Mouse (Mus musculus) neutrophil, adult 83 days (primary cell): ENCODE measurements around the gene Ubn1. TPM values are rescaled to one million over a fixed set of nuclear protein-coding genes. Genes with fewer than 3 reads are reported as not detected.

Experiments
- total RNA-seq, 2 experiments: library from RNA; stranded (reverse); gene quantifications; one replicate each; pipeline ENCODE4 v1.2.4; 2023

Ubn1 gene
- 10 to 100 TPM; 58.3 to 69.4 TPM for total RNA-seq

DNA sequence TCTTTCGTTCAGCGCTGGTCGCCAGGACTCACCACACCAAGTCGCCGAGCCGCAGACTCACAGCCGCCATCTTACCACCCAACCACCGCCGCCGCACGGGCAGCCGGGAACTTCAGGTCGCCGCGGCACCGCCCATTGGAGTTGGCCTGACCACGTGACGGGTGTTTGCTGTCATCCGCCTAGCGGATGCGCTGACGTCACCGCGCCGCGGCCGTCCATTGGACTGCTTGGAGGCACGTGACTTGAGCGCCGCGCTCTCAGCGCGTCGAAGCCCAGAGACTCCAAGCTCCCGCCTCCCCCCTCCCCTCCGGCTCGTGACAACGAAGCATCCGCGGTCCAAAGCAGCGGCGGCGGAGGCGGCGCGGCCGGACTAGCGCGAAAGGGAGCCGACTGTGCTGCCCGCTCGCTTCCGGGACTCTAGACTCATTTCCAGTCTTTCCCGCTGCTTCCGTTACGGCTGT, at the start of gene Ubn1, which contains the start of gene Glyr1:
TSS of gene Ubn1 (plus strand) at position 284 of the 461 bp plus-strand sequence.
TSS of gene Glyr1 (minus strand) at position 90 of the 461 bp plus-strand sequence.

DNA sequence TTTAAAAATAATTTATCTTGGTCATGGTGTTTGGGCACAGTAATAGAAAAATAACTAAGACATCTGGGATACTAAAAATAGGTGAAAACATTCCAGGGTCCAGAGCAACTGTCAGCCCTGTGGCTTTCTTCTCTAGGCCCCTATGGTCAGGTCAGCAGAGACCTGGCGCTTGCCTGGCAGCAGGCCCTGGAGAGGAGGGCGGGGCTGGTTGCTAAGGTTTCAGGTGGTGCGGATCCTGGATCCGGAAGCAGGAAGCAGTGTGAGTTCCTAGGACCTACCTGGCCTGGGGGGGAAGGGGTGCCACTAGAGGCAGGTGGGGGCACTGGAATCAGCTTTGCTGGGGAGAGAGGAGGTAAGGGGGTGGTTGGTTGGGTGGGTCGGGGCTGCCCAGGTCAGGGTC, 42.8 kb upstream of the Ubn1 start, which contains the start of gene Smim22:
TSS of gene Smim22 (plus strand) at position 222 of the 400 bp plus-strand sequence.

DNA sequence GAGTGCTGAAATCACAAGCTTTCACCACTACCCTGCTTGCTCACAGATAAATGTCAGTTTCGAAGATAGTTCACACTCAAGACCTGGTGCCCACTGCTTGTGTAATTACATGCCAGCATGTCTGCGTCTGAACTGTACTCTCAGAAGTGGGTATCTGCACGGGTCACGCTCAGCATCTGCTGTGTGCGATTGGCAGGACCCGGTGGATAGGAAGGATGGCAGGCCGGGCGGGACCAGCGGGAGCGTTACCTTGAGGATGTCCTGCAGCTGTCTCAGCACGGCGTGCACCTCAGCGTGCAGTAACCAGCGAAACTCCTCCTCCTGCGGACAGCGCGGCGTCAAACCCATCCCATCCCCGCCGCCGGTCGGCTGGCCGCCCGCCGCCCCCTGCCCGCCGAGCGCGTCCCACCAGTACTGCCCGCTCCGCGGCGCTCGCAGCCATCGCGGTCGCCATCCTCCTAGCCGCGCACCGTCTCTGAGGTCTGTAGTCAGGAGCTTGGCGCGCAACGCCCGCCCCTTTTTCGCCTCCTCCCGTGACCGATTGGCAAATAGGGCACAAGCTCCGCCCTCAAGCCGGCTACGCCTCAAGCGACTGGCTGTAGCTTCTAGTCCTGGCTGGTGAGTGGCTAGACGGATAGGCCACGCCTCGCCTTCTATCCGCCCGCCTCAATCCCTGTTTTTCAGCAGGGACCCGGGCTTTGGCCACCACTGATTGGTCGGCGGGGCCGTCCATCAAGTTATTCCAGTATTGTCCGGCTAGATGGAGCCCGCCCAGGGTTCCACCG, 36.6 kb upstream of the Ubn1 start, which contains the start of gene Rogdi:
TSS of gene Rogdi (minus strand) at position 500 of the 785 bp plus-strand sequence.

DNA sequence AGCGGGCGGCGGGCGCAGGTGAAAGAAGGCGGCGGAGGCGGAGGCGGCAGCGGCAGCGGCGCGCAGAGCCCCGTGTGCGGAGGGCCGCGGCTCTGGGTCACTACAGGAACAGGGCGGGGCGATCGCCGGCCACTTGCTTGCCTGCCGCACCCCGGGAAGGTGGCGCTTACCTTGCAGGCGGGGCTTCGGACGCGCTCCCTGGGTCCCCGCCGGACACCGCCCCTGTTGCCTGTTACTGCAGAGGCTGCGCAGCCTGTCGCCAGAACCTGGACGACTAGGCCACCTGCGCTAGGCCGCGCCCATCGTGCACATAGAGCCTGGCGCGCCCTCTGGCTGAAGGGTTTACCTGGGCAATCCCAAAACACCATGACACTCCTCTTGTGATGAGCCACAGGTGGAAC, 82.5 kb downstream of the Ubn1 start, which contains the start of gene Ppl:
TSS of gene Ppl (minus strand) at position 21 of the 401 bp plus-strand sequence.

Other genes with a start within 250 kb of the Ubn1 start
- gene 4930562C15Rik, start 214.6 kb upstream of the Ubn1 start, total RNA-seq, result not detected
- 10 to 100 TPM; 47.8 to 49.8 TPM for gene Ubald1, start 169.7 kb upstream of the Ubn1 start, total RNA-seq
- 10 to 100 TPM; 55.9 to 58.3 TPM for gene Mgrn1, start 163.8 kb upstream of the Ubn1 start, total RNA-seq
- 10 to 100 TPM; 27.4 to 28.9 TPM for gene Nudt16l1, start 111.3 kb upstream of the Ubn1 start, total RNA-seq
- gene Anks3, start 85.9 kb upstream of the Ubn1 start, total RNA-seq, result 10 to 100 TPM; 37.1 to 42.3 TPM
- gene Sept12, start 52.2 kb upstream of the Ubn1 start, total RNA-seq, result not detected
- gene Smim22, start 42.8 kb upstream of the Ubn1 start, total RNA-seq, result not detected
- 100 to 1,000 TPM; 243 to 295 TPM for gene Rogdi, start 36.5 kb upstream of the Ubn1 start, total RNA-seq
- 100 to 1,000 TPM; 126 to 128 TPM for gene Glyr1, start 194 bp upstream of the Ubn1 start, total RNA-seq
- gene Ppl, start 82.4 kb downstream of the Ubn1 start, total RNA-seq, result under 1 TPM; 0.18 to 0.22 TPM
- not detected for gene Sec14l5, start 97.1 kb downstream of the Ubn1 start, total RNA-seq
- gene Nagpa, start 154.0 kb downstream of the Ubn1 start, total RNA-seq, result 10 to 100 TPM; 29.1 to 35.5 TPM
- not detected for gene AU021092, start 172.2 kb downstream of the Ubn1 start, total RNA-seq
- gene Alg1, start 183.6 kb downstream of the Ubn1 start, total RNA-seq, result 10 to 100 TPM; 15.7 to 16.2 TPM
- gene Eef2kmt, start 205.9 kb downstream of the Ubn1 start, total RNA-seq, result 1 to 10 TPM; 3.9 to 6.5 TPM